8 mouse cellular contexts compared by ENCODE assay signal in genomic region chr7:45332685-45333425, GRCm38 (mm10). TPM values are rescaled to one million over a fixed set of nuclear protein-coding genes. Genes with fewer than 3 reads are reported as not detected.
DNase-seq lines count a peak whose midpoint lies in the region; ATAC-seq and TF ChIP-seq lines count a peak whose summit lies in the region.

No protein-coding gene starts in this region.

- peak overlapping the region; percentile 12; the same call in 1 of the 2 replicates for H3K27ac ChIP-seq in ES-E14 (ENCODE audit: insufficient read depth, low read depth, low read length, poor library complexity, severe bottlenecking)
- H3K27ac ChIP-seq in heart, embryonic 10.5 days, result peak overlapping the region; percentile 88
- H3K27ac ChIP-seq in lung, postnatal 0 days (ENCODE audit: low read length), result peak overlapping the region; percentile 91

- peak; percentile 70 for ATAC-seq in lung, postnatal 0 days

- 2% methylated on average over 22 of the region's 22 CpGs for WGBS in heart, embryonic 10.5 days
- WGBS in lung, postnatal 0 days, result 2% methylated on average over 22 of the region's 22 CpGs

- 0 out of 2 replicates have a peak, but pooled peaks cover 8% of the 10 kb centered on the region for H3K27me3 ChIP-seq in heart, embryonic 10.5 days (ENCODE audit: insufficient read depth, poor library complexity, severe bottlenecking)
- H3K27me3 ChIP-seq in lung, postnatal 0 days (replicated peaks; ENCODE audit: insufficient read depth, low read length), result no peaks in the 10 kb centered on the region

- peak; percentile 57 for DNase-seq in 3T3-L1 (ENCODE audit: low read depth, low spot score)
- peak; percentile 95 for DNase-seq in ES-E14 (ENCODE audit: low read depth, low spot score)
- peak; percentile 87 for DNase-seq in embryo, embryonic 10.5 days (ENCODE audit: low spot score)
- peak; percentile 88 for DNase-seq in heart, embryonic 10.5 days (ENCODE audit: low spot score)
- DNase-seq in kidney, adult 9 months, result peak; percentile 51
- peak; percentile 74 for DNase-seq in lung, postnatal 0 days (ENCODE audit: low spot score)
- peak; percentile 77 for DNase-seq in retina, embryonic 14.5 days (ENCODE audit: low spot score)
- no peak for DNase-seq in layer of hippocampus, postnatal 10 days (ENCODE audit: low spot score in 2 of 2)

- H3K4me1 ChIP-seq in ES-E14 (ENCODE audit: control insufficient read depth in 2 of 2, insufficient read depth in 2 of 2, low read length in 2 of 2, poor library complexity in 1 of 2), result peaks cover 5 to 25% of the 10 kb centered on the region in 2 experiments; a peak in 3 of 4 replicates
- H3K4me1 ChIP-seq in heart, embryonic 10.5 days, result peaks cover 83% of the 10 kb centered on the region
- H3K4me1 ChIP-seq in lung, postnatal 0 days (ENCODE audit: insufficient read depth, low read depth, low read length), result 0 out of 2 replicates have a peak, but pooled peaks cover 4% of the 10 kb centered on the region

- in situ Hi-C loops in ES-E14 (cut with MboI; ENCODE audit: low sequenced_read_pairs in 2 of 2, unreplicated experiment in 2 of 2), result no loop called here

- H3K4me3 ChIP-seq in ES-E14 (ENCODE audit: insufficient read depth in 1 of 2, low read depth in 1 of 2, low read length in 2 of 2, poor library complexity in 1 of 2, severe bottlenecking in 1 of 2), result peak overlapping the region; percentile 74 to 81
- peak overlapping the region; percentile 69 for H3K4me3 ChIP-seq in heart, embryonic 10.5 days
- H3K4me3 ChIP-seq in lung, postnatal 0 days (ENCODE audit: low read depth, low read length), result peak overlapping the region; percentile 71

- H3K4me2 ChIP-seq in lung, postnatal 0 days (replicated peaks; ENCODE audit: low read depth, low read length), result peak overlapping the region; percentile 78

- TF ChIP-seq CTCF in lung, postnatal 0 days (IDR thresholded peaks at IDR 0.05), result peak; percentile 11; the same call in 1 of the 2 replicates

- TF ChIP-seq EP300 in lung, postnatal 0 days (IDR thresholded peaks at IDR 0.05), result 0 out of 2 replicates have a peak, but pooled peaks have one; percentile 25

- no peaks in the 10 kb centered on the region for H3K9me3 ChIP-seq in ES-E14 (ENCODE audit: control insufficient read depth, insufficient read depth, low read depth, low read length)
- H3K9me3 ChIP-seq in heart, embryonic 10.5 days, result no peaks in the 10 kb centered on the region
- H3K9me3 ChIP-seq in lung, postnatal 0 days (ENCODE audit: low read length), result no peaks in the 10 kb centered on the region

- H3K36me3 ChIP-seq in ES-E14 (ENCODE audit: control insufficient read depth, insufficient read depth, low read length, poor library complexity, severe bottlenecking), result no peaks in the 10 kb centered on the region
- H3K36me3 ChIP-seq in heart, embryonic 10.5 days, result no peaks in the 10 kb centered on the region
- peaks cover 3% of the 10 kb centered on the region; the same call in 1 of the 2 replicates for H3K36me3 ChIP-seq in lung, postnatal 0 days (ENCODE audit: insufficient read depth, low read length)

- peak overlapping the region; percentile 74 for H3K9ac ChIP-seq in ES-E14 (ENCODE audit: insufficient read depth, low read depth, low read length, poor library complexity, severe bottlenecking)
- peak overlapping the region; percentile 41 for H3K9ac ChIP-seq in lung, postnatal 0 days (replicated peaks; ENCODE audit: low read depth)

TF ChIP-seq in ES-E14, 5 proteins besides CTCF, POLR2A, EP300 and RAD21:
- TF ChIP-seq ZNF384 (IDR thresholded peaks at IDR 0.05; ENCODE audit: low read depth, low read length) (no peak), CHD2 (IDR thresholded peaks at IDR 0.05; ENCODE audit: low read depth, low read length) (no peak), HCFC1 (IDR thresholded peaks at IDR 0.05; ENCODE audit: borderline replicate concordance, insufficient read depth, low read length) (no peak), ZC3H11A (IDR thresholded peaks at IDR 0.05; ENCODE audit: borderline replicate concordance, low read depth, low read length) (no peak), MAFK (IDR thresholded peaks at IDR 0.05; ENCODE audit: insufficient read depth, low read depth, low read length) (no peak)

RNA-seq across cellular contexts. Expression of gene Trpm4, which starts 0.7 kb away (rescaled TPM):
- total RNA-seq in ES-E14 (2012; rRNA removed), result 26.5 and 48.5 TPM in 2 replicates
- polyA plus RNA-seq in heart, embryonic 10.5 days (2016; fragmentation: Nextera tagmentation; extraction: Ambion mirVana), result 13.5 and 15.2 TPM in 2 replicates
- polyA plus RNA-seq in lung, postnatal 0 days (2015; fragmentation: Nextera tagmentation; extraction: Ambion mirVana), result 19.2 and 21.9 TPM in 2 replicates
- total RNA-seq in layer of hippocampus, postnatal 10 days (2021), result 10 to 100 TPM; 19.6 to 20.9 TPM

RNA-seq across cellular contexts. Expression of gene Hrc, which starts 2.2 kb away (rescaled TPM):
- total RNA-seq in ES-E14 (2012; rRNA removed), result 0.71 and 1.4 TPM in 2 replicates
- polyA plus RNA-seq in heart, embryonic 10.5 days (2016; fragmentation: Nextera tagmentation; extraction: Ambion mirVana), result 17.9 and 31.4 TPM in 2 replicates
- 0.50 and 0.54 TPM in 2 replicates for polyA plus RNA-seq in lung, postnatal 0 days (2015; fragmentation: Nextera tagmentation; extraction: Ambion mirVana)
- under 1 TPM; 0.85 to 0.96 TPM for total RNA-seq in layer of hippocampus, postnatal 10 days (2021)

RNA-seq across cellular contexts. Expression of gene Ppfia3, which starts 34.0 kb away (rescaled TPM):
- 6.9 and 12.6 TPM in 2 replicates for total RNA-seq in ES-E14 (2012; rRNA removed)
- polyA plus RNA-seq in heart, embryonic 10.5 days (2016; fragmentation: Nextera tagmentation; extraction: Ambion mirVana), result 2.4 and 2.9 TPM in 2 replicates
- polyA plus RNA-seq in lung, postnatal 0 days (2015; fragmentation: Nextera tagmentation; extraction: Ambion mirVana), result 1.8 and 2.0 TPM in 2 replicates
- 100 to 1,000 TPM; 124 to 128 TPM for total RNA-seq in layer of hippocampus, postnatal 10 days (2021)

RNA-seq across cellular contexts. Expression of gene Lin7b, which starts 37.5 kb away (rescaled TPM):
- 5.6 and 11.3 TPM in 2 replicates for total RNA-seq in ES-E14 (2012; rRNA removed)
- 0.59 and 1.4 TPM in 2 replicates for polyA plus RNA-seq in heart, embryonic 10.5 days (2016; fragmentation: Nextera tagmentation; extraction: Ambion mirVana)
- 0.49 TPM in 1 of 2 replicates, not detected in the other for polyA plus RNA-seq in lung, postnatal 0 days (2015; fragmentation: Nextera tagmentation; extraction: Ambion mirVana)
- 100 to 1,000 TPM; 137 to 163 TPM for total RNA-seq in layer of hippocampus, postnatal 10 days (2021)

RNA-seq across cellular contexts. Expression of gene Slc6a21, which starts 55.5 kb away (rescaled TPM):
- 0.21 and 0.67 TPM in 2 replicates for total RNA-seq in ES-E14 (2012; rRNA removed)
- not detected in 2 replicates for polyA plus RNA-seq in heart, embryonic 10.5 days (2016; fragmentation: Nextera tagmentation; extraction: Ambion mirVana)
- not detected in 2 replicates for polyA plus RNA-seq in lung, postnatal 0 days (2015; fragmentation: Nextera tagmentation; extraction: Ambion mirVana)
- total RNA-seq in layer of hippocampus, postnatal 10 days (2021), result not detected

Comparison
In these comparisons a context has a peak if more than half of its experiments do, and no peak if none do; other contexts are left out.
1. DNase-seq: peak in 3T3-L1 (single experiment), ES-E14 (single experiment), embryo, embryonic 10.5 days (single experiment), heart, embryonic 10.5 days (single experiment), kidney, adult 9 months (single experiment), lung, postnatal 0 days (single experiment) and retina, embryonic 14.5 days (single experiment); none in layer of hippocampus, postnatal 10 days (0 of 2).
2. H3K27ac ChIP-seq: peak in every context shown above with its lines; median percentile 91 in lung, postnatal 0 days; 88 in heart, embryonic 10.5 days; 12 in ES-E14.
3. Peak in every context shown above with its lines, with median percentiles within 50 percentile points of each other: H3K4me3 ChIP-seq.